Mouse (Mus musculus): Measurements from ENCODE around the gene Brca2.

Brca2 gene

GRCm38 (mm10) chr5:150564426-150564825 lies 42.0 kb downstream of the Brca2 start:
- no peak for DNase-seq (ENCODE audit: extremely low read depth, low read depth)

GRCm38 (mm10) chr5:150566226-150566625 lies 43.8 kb downstream of the Brca2 start:
- DNase-seq (ENCODE audit: extremely low read depth, low read depth) = no peak

- DNase-seq (ENCODE audit: extremely low read depth, low read depth) = no peak
These were observed 44.5 kb downstream of the Brca2 start for GRCm38 (mm10) chr5:150566971-150567370.

GRCm38 (mm10) chr5:150570496-150571219 lies 48.2 kb downstream of the Brca2 start:
- no peak for DNase-seq (ENCODE audit: extremely low read depth, low read depth)

GRCm38 (mm10) chr5:150574403-150574802 lies 52.0 kb downstream of the Brca2 start:
- no peak for DNase-seq (ENCODE audit: extremely low read depth, low read depth)

GRCm38 (mm10) chr5:150574885-150575284 lies 52.5 kb downstream of the Brca2 start:
- no peak for DNase-seq (ENCODE audit: extremely low read depth, low read depth)

- DNase-seq (ENCODE audit: extremely low read depth, low read depth) = no peak
These were observed 54.4 kb downstream of the Brca2 start for GRCm38 (mm10) chr5:150576832-150577231.

- peak; percentile 87 for DNase-seq (ENCODE audit: extremely low read depth, low read depth)
These were observed 56.3 kb downstream of the Brca2 start for GRCm38 (mm10) chr5:150578613-150579171.

GRCm38 (mm10) chr5:150581180-150581579 lies 58.8 kb downstream of the Brca2 start:
- DNase-seq (ENCODE audit: extremely low read depth, low read depth) = no peak

- DNase-seq (ENCODE audit: extremely low read depth, low read depth) = no peak
These were observed 60.8 kb downstream of the Brca2 start for GRCm38 (mm10) chr5:150583181-150583580.

- no peak for DNase-seq (ENCODE audit: extremely low read depth, low read depth)
These were observed 61.3 kb downstream of the Brca2 start for GRCm38 (mm10) chr5:150583622-150584336.

- DNase-seq (ENCODE audit: extremely low read depth, low read depth) = no peak
These were observed 61.9 kb downstream of the Brca2 start for GRCm38 (mm10) chr5:150584337-150584729.

GRCm38 (mm10) chr5:150589945-150590344 lies 67.5 kb downstream of the Brca2 start:
- DNase-seq (ENCODE audit: extremely low read depth, low read depth) = no peak

- peak; percentile 82 for DNase-seq (ENCODE audit: extremely low read depth, low read depth)
These were observed 69.9 kb downstream of the Brca2 start for GRCm38 (mm10) chr5:150592186-150592903.

GRCm38 (mm10) chr5:150592904-150593755 lies 70.7 kb downstream of the Brca2 start:
- peak; percentile 48 for DNase-seq (ENCODE audit: extremely low read depth, low read depth)

GRCm38 (mm10) chr5:150593756-150594648 lies 71.6 kb downstream of the Brca2 start:
- DNase-seq (ENCODE audit: extremely low read depth, low read depth) = peak; percentile 33

GRCm38 (mm10) chr5:150594649-150595339 lies 72.4 kb downstream of the Brca2 start:
- DNase-seq (ENCODE audit: extremely low read depth, low read depth) = peak; percentile 20

GRCm38 (mm10) chr5:150595366-150596016 lies 73.1 kb downstream of the Brca2 start:
- DNase-seq (ENCODE audit: extremely low read depth, low read depth) = peak; percentile 58

- DNase-seq (ENCODE audit: extremely low read depth, low read depth) = no peak
These were observed 74.7 kb downstream of the Brca2 start, which contains the start of gene N4bp2l1 for GRCm38 (mm10) chr5:150597088-150597487. Gene N4bp2l1 (minus strand): TSS chr5:150597188.
